ENCODE assay signal across 8 mouse cellular contexts in genomic region chr9:31029751-31030511, GRCm38 (mm10). TPM values are rescaled to one million over a fixed set of nuclear protein-coding genes. Genes with fewer than 3 reads are reported as not detected.
DNase-seq lines count a peak whose midpoint lies in the region; ATAC-seq lines count a peak whose summit lies in the region.

No protein-coding gene starts in this region.

- H3K4me3 ChIP-seq in intestine, embryonic 14.5 days (ENCODE audit: low read depth, low read length): peak overlapping the region; percentile 67

- no peaks in the 10 kb centered on the region for H3K27me3 ChIP-seq in intestine, embryonic 14.5 days (replicated peaks; ENCODE audit: control insufficient read depth, insufficient read depth, low read length)

- DNase-seq in adipocyte (ENCODE audit: low spot score): peak; percentile 92
- DNase-seq in embryo, embryonic 10 days (ENCODE audit: low spot score): peak; percentile 96
- DNase-seq in gastrocnemius, postnatal 14 days: peak; percentile 97
- peak; percentile 94 for DNase-seq in intestine, embryonic 14.5 days (ENCODE audit: low spot score)
- DNase-seq in left cerebral cortex, postnatal 14 days (ENCODE audit: low spot score in 2 of 2): peak; percentile 94 to 96
- peak; percentile 96 for DNase-seq in mesoderm, embryonic 11.5 days (ENCODE audit: low read depth, low spot score)
- DNase-seq in right cerebral cortex, postnatal 36 days (ENCODE audit: low spot score in 2 of 2): peak; percentile 92 to 94
- peak; percentile 95 for DNase-seq in yolk sac, embryonic 10.5 days (ENCODE audit: low spot score)

- under 1% methylated on average over 47 of the region's 57 CpGs for WGBS in intestine, embryonic 14.5 days

- H3K27ac ChIP-seq in intestine, embryonic 14.5 days (ENCODE audit: low read depth): peak overlapping the region; percentile 98

- H3K9ac ChIP-seq in intestine, embryonic 14.5 days (ENCODE audit: low read length): peak overlapping the region; percentile 82

- intact Hi-C loops in gastrocnemius, postnatal 14 days (cut with DNase I; ENCODE audit: low total_unique reads): no loop called here
- intact Hi-C loops in left cerebral cortex, postnatal 14 days (cut with DNase I): loop anchor here (5.0 kb wide), 1 partner anchor 88 kb away; the partner anchor contains the start of gene Adamts8

- H3K4me1 ChIP-seq in intestine, embryonic 14.5 days (replicated peaks; ENCODE audit: control insufficient read depth, insufficient read depth, low read length): peaks cover 7% of the 10 kb centered on the region

- H3K9me3 ChIP-seq in intestine, embryonic 14.5 days (ENCODE audit: control insufficient read depth, low read length): no peaks in the 10 kb centered on the region

- peak; percentile 95 for ATAC-seq in intestine, embryonic 14.5 days (replicated peaks; ENCODE audit: low FRiP score, low TSS enrichment, low read depth)

- H3K4me2 ChIP-seq in intestine, embryonic 14.5 days (ENCODE audit: low read length): peak overlapping the region; percentile 69

- peaks cover 6% of the 10 kb centered on the region for H3K36me3 ChIP-seq in intestine, embryonic 14.5 days (ENCODE audit: control insufficient read depth, insufficient read depth, low read length)

RNA-seq across cellular contexts. Expression of gene Zbtb44, which starts 0.5 kb away (rescaled TPM):
- total RNA-seq in gastrocnemius, postnatal 14 days (2021): 10 to 100 TPM; 33.4 to 38.0 TPM
- polyA plus RNA-seq in intestine, embryonic 14.5 days (2014; fragmentation: Nextera tagmentation; extraction: Ambion mirVana): 8.5 and 10.2 TPM in 2 replicates
- total RNA-seq in left cerebral cortex, postnatal 14 days (2021): 10 to 100 TPM; 37.8 to 42.5 TPM

Comparison
In these comparisons a context has a peak if more than half of its experiments do, and no peak if none do; other contexts are left out.
1. Peak in every context shown above with its lines: DNase-seq, ATAC-seq, H3K4me3 ChIP-seq and H3K27ac ChIP-seq.